Comparison of ENCODE assay signal across 8 mouse cellular contexts in genomic region chr11:74924149-74924548, GRCm38 (mm10). TPM values are rescaled to one million over a fixed set of nuclear protein-coding genes. Genes with fewer than 3 reads are reported as not detected.
DNase-seq lines count a peak whose midpoint lies in the region; ATAC-seq and TF ChIP-seq lines count a peak whose summit lies in the region.

No protein-coding gene starts in this region.

- H3K27ac ChIP-seq in kidney, embryonic 16.5 days (ENCODE audit: low read length): no peak overlapping the region
- H3K27ac ChIP-seq in intestine, embryonic 15.5 days: no peak overlapping the region

- H3K4me1 ChIP-seq in kidney, embryonic 16.5 days (ENCODE audit: insufficient read depth, low read length): peaks cover 27% of the 10 kb centered on the region
- peaks cover 7% of the 10 kb centered on the region for H3K4me1 ChIP-seq in intestine, embryonic 15.5 days (replicated peaks)

- no peaks in the 10 kb centered on the region for H3K9me3 ChIP-seq in kidney, embryonic 16.5 days (ENCODE audit: low read length)
- no peaks in the 10 kb centered on the region for H3K9me3 ChIP-seq in intestine, embryonic 15.5 days

- H3K79me2 ChIP-seq in myocyte (ENCODE audit: control insufficient read depth, insufficient read depth): peaks cover 48% of the 10 kb centered on the region

- WGBS in kidney, embryonic 16.5 days: 56% methylated on average over 4 of the region's 4 CpGs
- WGBS in intestine, embryonic 15.5 days: 53% methylated on average over 4 of the region's 4 CpGs

- H3K27me3 ChIP-seq in kidney, embryonic 16.5 days (ENCODE audit: insufficient read depth, low read length): no peaks in the 10 kb centered on the region
- no peaks in the 10 kb centered on the region for H3K27me3 ChIP-seq in myocyte (ENCODE audit: control insufficient read depth, insufficient read depth, insufficient read length)
- no peaks in the 10 kb centered on the region for H3K27me3 ChIP-seq in intestine, embryonic 15.5 days (replicated peaks)

- H3ac ChIP-seq in myocyte (ENCODE audit: control insufficient read depth, insufficient read length): no peak overlapping the region

- TF ChIP-seq POLR2A in myocyte (IDR thresholded peaks at IDR 0.05; ENCODE audit: insufficient read length, low read depth): no peak

- H3K9ac ChIP-seq in kidney, embryonic 16.5 days (replicated peaks; ENCODE audit: low read length): no peak overlapping the region
- H3K9ac ChIP-seq in intestine, embryonic 15.5 days: no peak overlapping the region

- H3K4me2 ChIP-seq in kidney, embryonic 16.5 days (replicated peaks; ENCODE audit: low read depth, low read length): no peak overlapping the region
- peak overlapping the region; percentile 12 for H3K4me2 ChIP-seq in myocyte (ENCODE audit: low read depth)
- H3K4me2 ChIP-seq in intestine, embryonic 15.5 days (replicated peaks): no peak overlapping the region; the same call in 1 of the 2 replicates

- no peak overlapping the region for H3K4me3 ChIP-seq in kidney, embryonic 16.5 days (ENCODE audit: low read length)
- H3K4me3 ChIP-seq in myocyte: peak overlapping the region; percentile 82
- no peak overlapping the region for H3K4me3 ChIP-seq in intestine, embryonic 15.5 days (replicated peaks)

- peak; percentile 72 for DNase-seq in kidney, adult 18-20 months
- peak; percentile 65 for DNase-seq in ES-CJ7 (ENCODE audit: low read depth, low spot score)
- peak; percentile 20 for DNase-seq in brain, adult 2 months (ENCODE audit: low read depth, low spot score)
- DNase-seq in kidney, postnatal 10 days: peak; percentile 77
- no peak for DNase-seq in frontal cortex, postnatal 14 days (ENCODE audit: low spot score in 2 of 2)

- ATAC-seq in kidney, embryonic 16.5 days (ENCODE audit: low FRiP score, low TSS enrichment): no peak
- no peak for ATAC-seq in intestine, embryonic 15.5 days

- H3K36me3 ChIP-seq in kidney, embryonic 16.5 days (ENCODE audit: insufficient read depth, low read length): peaks cover 3% of the 10 kb centered on the region
- no peaks in the 10 kb centered on the region for H3K36me3 ChIP-seq in myocyte (ENCODE audit: control insufficient read depth, insufficient read depth)
- H3K36me3 ChIP-seq in intestine, embryonic 15.5 days: no peaks in the 10 kb centered on the region

TF ChIP-seq in myocyte, 11 proteins besides CTCF, POLR2A, EP300 and RAD21:
- TF ChIP-seq REST (IDR thresholded peaks at IDR 0.05; ENCODE audit: insufficient read depth, insufficient read length) (no peak), CEBPB (IDR thresholded peaks at IDR 0.05; ENCODE audit: insufficient read depth, poor library complexity, severe bottlenecking) (no peak), TCF12 (IDR thresholded peaks at IDR 0.05; ENCODE audit: insufficient read depth, poor library complexity, severe bottlenecking) (no peak), E2F4 (IDR thresholded peaks at IDR 0.05; ENCODE audit: insufficient read depth) (no peak), MYOG (IDR thresholded peaks at IDR 0.05; ENCODE audit: control insufficient read depth in 1 of 3, insufficient read depth in 1 of 3, insufficient read length in 2 of 3, low read depth in 2 of 3) (no peak), MYOD1 (IDR thresholded peaks at IDR 0.05; ENCODE audit: control insufficient read depth in 1 of 3, insufficient read length in 2 of 3, low read depth in 2 of 3) (no peak), USF1 (IDR thresholded peaks at IDR 0.05; ENCODE audit: low read depth) (peak; percentile 63), SRF (IDR thresholded peaks at IDR 0.05; ENCODE audit: control insufficient read depth, insufficient read length, low read depth) (no peak), TCF3 (IDR thresholded peaks at IDR 0.05; ENCODE audit: insufficient read length, low read depth) (no peak)

RNA-seq across cellular contexts. Expression of gene Smg6, which starts 1.5 kb away (rescaled TPM):
- 17.9 and 20.5 TPM in 2 replicates for polyA plus RNA-seq in kidney, embryonic 16.5 days (2015; fragmentation: Nextera tagmentation; extraction: Ambion mirVana)
- 14.7 TPM for polyA plus RNA-seq in myocyte (2012; fragmentation: generic; extraction: Trizol)
- 11.9 and 12.4 TPM in 2 replicates for polyA plus RNA-seq in intestine, embryonic 15.5 days (2015; fragmentation: Nextera tagmentation; extraction: Ambion mirVana)

RNA-seq across cellular contexts. Expression of gene Srr, which starts 1.6 kb away (rescaled TPM):
- polyA plus RNA-seq in kidney, embryonic 16.5 days (2015; fragmentation: Nextera tagmentation; extraction: Ambion mirVana): 24.5 and 25.1 TPM in 2 replicates
- polyA plus RNA-seq in myocyte (2012; fragmentation: generic; extraction: Trizol): 10.5 TPM
- polyA plus RNA-seq in intestine, embryonic 15.5 days (2015; fragmentation: Nextera tagmentation; extraction: Ambion mirVana): 16.1 and 16.6 TPM in 2 replicates

RNA-seq across cellular contexts. Expression of gene Tsr1, which starts 26.3 kb away (rescaled TPM):
- polyA plus RNA-seq in kidney, embryonic 16.5 days (2015; fragmentation: Nextera tagmentation; extraction: Ambion mirVana): 50.1 and 50.8 TPM in 2 replicates
- 26.7 TPM for polyA plus RNA-seq in myocyte (2012; fragmentation: generic; extraction: Trizol)
- polyA plus RNA-seq in intestine, embryonic 15.5 days (2015; fragmentation: Nextera tagmentation; extraction: Ambion mirVana): 49.6 and 53.5 TPM in 2 replicates

RNA-seq across cellular contexts. Expression of gene Sgsm2, which starts 27.3 kb away (rescaled TPM):
- 6.6 and 7.1 TPM in 2 replicates for polyA plus RNA-seq in kidney, embryonic 16.5 days (2015; fragmentation: Nextera tagmentation; extraction: Ambion mirVana)
- polyA plus RNA-seq in myocyte (2012; fragmentation: generic; extraction: Trizol): 12.3 TPM
- 5.1 TPM in 2 replicates for polyA plus RNA-seq in intestine, embryonic 15.5 days (2015; fragmentation: Nextera tagmentation; extraction: Ambion mirVana)

Comparison
In these comparisons a context has a peak if more than half of its experiments do, and no peak if none do; other contexts are left out.
1. DNase-seq: peak in kidney, adult 18-20 months (single experiment), ES-CJ7 (single experiment), brain, adult 2 months (single experiment) and kidney, postnatal 10 days (single experiment); none in frontal cortex, postnatal 14 days (0 of 2).